Comparison of ENCODE assay signal across 7 mouse cellular contexts in the genomic region with DNA sequence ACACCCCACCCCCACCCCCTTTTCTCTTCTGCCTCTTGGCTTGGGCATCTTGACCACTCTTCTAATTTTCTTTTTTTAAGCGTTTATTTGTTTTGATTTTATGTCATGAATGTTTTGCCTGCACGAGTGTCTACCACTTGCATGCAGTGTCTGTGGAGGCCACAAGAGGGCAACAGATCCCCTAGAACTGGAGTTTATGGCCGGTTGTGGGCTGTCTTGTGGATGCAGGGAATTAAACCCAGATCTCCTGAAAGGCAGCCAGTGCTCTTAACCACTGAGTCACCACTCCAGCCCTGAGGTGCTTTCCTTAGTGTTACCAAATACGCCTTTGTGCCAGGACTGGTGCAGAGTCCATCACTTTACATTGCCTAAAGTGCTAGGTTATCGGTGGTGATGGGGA. TPM values are rescaled to one million over a fixed set of nuclear protein-coding genes. Genes with fewer than 3 reads are reported as not detected.
DNase-seq lines count a peak whose midpoint lies in the region; ATAC-seq and TF ChIP-seq lines count a peak whose summit lies in the region.

No protein-coding gene starts in this region.

- H3K9me3 ChIP-seq in kidney, embryonic 16.5 days (ENCODE audit: low read length) = 0 out of 2 replicates have a peak, but pooled peaks cover 3% of the 10 kb centered on the region
- H3K9me3 ChIP-seq in ES-Bruce4 (replicated peaks; ENCODE audit: control insufficient read depth, insufficient read depth, low read length, poor library complexity, severe bottlenecking) = no peaks in the 10 kb centered on the region

- no peaks in the 10 kb centered on the region for H3K27me3 ChIP-seq in kidney, embryonic 16.5 days (ENCODE audit: insufficient read depth, low read length)
- H3K27me3 ChIP-seq in ES-Bruce4 (ENCODE audit: control insufficient read depth, insufficient read depth, low read length, poor library complexity, severe bottlenecking) = no peaks in the 10 kb centered on the region

- H3K9ac ChIP-seq in kidney, embryonic 16.5 days (replicated peaks; ENCODE audit: low read length) = no peak overlapping the region
- H3K9ac ChIP-seq in ES-Bruce4 (ENCODE audit: low read depth, poor library complexity, severe bottlenecking) = no peak overlapping the region

- TF ChIP-seq EP300 in ES-Bruce4 (IDR thresholded peaks at IDR 0.05; ENCODE audit: insufficient read depth, low read depth, low read length) = no peak

- TF ChIP-seq POLR2A in ES-Bruce4 (IDR thresholded peaks at IDR 0.05; ENCODE audit: insufficient read depth, low read length) = no peak

- H3K36me3 ChIP-seq in kidney, embryonic 16.5 days (ENCODE audit: insufficient read depth, low read length) = no peaks in the 10 kb centered on the region
- no peaks in the 10 kb centered on the region for H3K36me3 ChIP-seq in ES-Bruce4 (ENCODE audit: control insufficient read depth, insufficient read depth, low read length, poor library complexity, severe bottlenecking)

- no peak overlapping the region for H3K4me2 ChIP-seq in kidney, embryonic 16.5 days (replicated peaks; ENCODE audit: low read depth, low read length)

- WGBS in kidney, embryonic 16.5 days = 68% methylated on average over 5 of the region's 5 CpGs

- ATAC-seq in kidney, embryonic 16.5 days (ENCODE audit: low FRiP score, low TSS enrichment) = no peak
- peak; percentile 56 for ATAC-seq in granulocyte monocyte progenitor cell, adult 5-6 weeks (replicated peaks; ENCODE audit: poor library complexity, severe bottlenecking)

- no peak overlapping the region for H3K27ac ChIP-seq in kidney, embryonic 16.5 days (ENCODE audit: low read length)
- no peak overlapping the region for H3K27ac ChIP-seq in ES-Bruce4 (ENCODE audit: insufficient read depth, low read length)

- H3K4me1 ChIP-seq in kidney, embryonic 16.5 days (ENCODE audit: insufficient read depth, low read length) = no peaks in the 10 kb centered on the region
- H3K4me1 ChIP-seq in ES-Bruce4 (ENCODE audit: control insufficient read depth, insufficient read depth, low read length) = no peaks in the 10 kb centered on the region

- no peak overlapping the region for H3K4me3 ChIP-seq in kidney, embryonic 16.5 days (ENCODE audit: low read length)
- H3K4me3 ChIP-seq in ES-Bruce4 (ENCODE audit: low read depth, low read length) = no peak overlapping the region

- TF ChIP-seq CTCF in ES-Bruce4 (IDR thresholded peaks at IDR 0.05; ENCODE audit: low read depth, low read length) = peak; percentile 77

- peak; percentile 62 for DNase-seq in kidney, adult 9 months
- DNase-seq in adrenal gland, postnatal 10 days = peak; percentile 64
- DNase-seq in retina, embryonic 14.5 days (ENCODE audit: low spot score) = peak; percentile 64
- no peak for DNase-seq in right cerebral cortex, adult 18-20 months

RNA-seq across cellular contexts. Expression of a gene that starts 39.8 kb away (rescaled TPM):
- 1.6 and 2.1 TPM in 2 replicates for polyA plus RNA-seq in kidney, embryonic 16.5 days (2015; fragmentation: Nextera tagmentation; extraction: Ambion mirVana)
- 1.1 TPM in 1 of 2 replicates, not detected in the other for polyA plus RNA-seq in ES-Bruce4 (2011; ENCODE audit: insufficient read depth, insufficient read length, low read depth, missing spikeins)
- total RNA-seq in adrenal gland, postnatal 10 days (2021) = 1 to 10 TPM; 3.6 to 4.4 TPM
- total RNA-seq in granulocyte monocyte progenitor cell, adult 5-6 weeks (2014; fragmentation: Nextera tagmentation) = 154 and 178 TPM in 2 replicates
- total RNA-seq in granulocyte monocyte progenitor cell, adult 5-6 weeks (2017) = 215 and 279 TPM in 2 replicates

RNA-seq across cellular contexts. Expression of a gene that starts 52.2 kb away (rescaled TPM):
- polyA plus RNA-seq in kidney, embryonic 16.5 days (2015; fragmentation: Nextera tagmentation; extraction: Ambion mirVana) = 3.1 and 3.5 TPM in 2 replicates
- polyA plus RNA-seq in ES-Bruce4 (2011; ENCODE audit: insufficient read depth, insufficient read length, low read depth, missing spikeins) = 54.1 and 54.5 TPM in 2 replicates
- 10 to 100 TPM; 33.2 to 42.1 TPM for total RNA-seq in adrenal gland, postnatal 10 days (2021)
- 3.9 and 4.3 TPM in 2 replicates for total RNA-seq in granulocyte monocyte progenitor cell, adult 5-6 weeks (2014; fragmentation: Nextera tagmentation)
- 0.36 and 0.43 TPM in 2 replicates for total RNA-seq in granulocyte monocyte progenitor cell, adult 5-6 weeks (2017)

Comparison
In these comparisons a context has a peak if more than half of its experiments do, and no peak if none do; other contexts are left out.
1. RNA of a gene that starts 39.8 kb away (total RNA-seq): 154 to 279 TPM in granulocyte monocyte progenitor cell, adult 5-6 weeks; 3.6 to 4.4 TPM in adrenal gland, postnatal 10 days; every median in the first group is over 10 times any median in the second.
2. RNA of a gene that starts 52.2 kb away (total RNA-seq): 33.2 to 42.1 TPM in adrenal gland, postnatal 10 days; 0.36 to 4.3 TPM in granulocyte monocyte progenitor cell, adult 5-6 weeks; every median in the first group is over 4 times any median in the second.